Mouse (Mus musculus) adrenal gland, adult 18-20 months (tissue): ENCODE measurements around the gene Prickle2. TPM values are rescaled to one million over a fixed set of nuclear protein-coding genes. Genes with fewer than 3 reads are reported as not detected.
A peak's percentile ranks its signal among the peaks of the same experiment; 100 is the strongest.

Experiments used
- DNase-seq, 2 experiments: peaks; one replicate each; pipeline ENCODE4 v3.0.0; 2021 to 2022; ENCODE audit warnings: low spot score in 2 of 2
- long read RNA-seq, 2 experiments: library from polyadenylated mRNA; stranded (forward); transcript quantifications; one replicate each; pipeline ENCODE4 v2.0.0; 2021
- total RNA-seq, 2 experiments: library from RNA; stranded (reverse); gene quantifications; 1 replicate in 1 of 2; 2 replicates in 1 of 2; pipeline ENCODE4 v1.2.3; 2021

Gene Prickle2
- total RNA-seq: 1 to 10 TPM; 4.9 to 7.1 TPM
- long read RNA-seq, experiment 1, partial matches to known transcripts: 0 of 1 reads
- long read RNA-seq, experiment 1, other reads (novel, unspliced or antisense): 1 of 1 reads
- long read RNA-seq, experiment 2, partial matches to known transcripts: 0 of 3 reads
- long read RNA-seq, experiment 2, other reads (novel, unspliced or antisense): 3 of 3 reads

DNA sequence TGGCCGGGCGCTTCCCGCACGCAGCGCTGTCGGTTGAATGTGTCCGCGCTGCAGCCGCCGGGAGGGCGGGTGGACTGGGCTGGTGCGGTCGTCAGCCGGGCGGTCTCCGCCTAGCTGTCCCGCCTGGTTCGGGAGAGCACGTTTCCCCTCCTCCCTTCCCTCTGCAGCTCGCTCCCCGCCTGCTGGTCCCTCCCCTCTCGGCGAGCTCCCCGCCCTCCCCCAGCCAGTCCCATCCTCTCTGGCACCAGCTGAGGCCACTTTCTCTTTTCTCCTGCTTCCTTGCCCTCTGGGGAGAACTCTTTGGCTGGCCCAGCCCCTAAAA, at the start of gene Prickle2:
Gene Prickle2 (minus strand): TSS at position 11 of the 322 bp plus-strand sequence.
- peak; percentile 68 to 70 for DNase-seq

DNA sequence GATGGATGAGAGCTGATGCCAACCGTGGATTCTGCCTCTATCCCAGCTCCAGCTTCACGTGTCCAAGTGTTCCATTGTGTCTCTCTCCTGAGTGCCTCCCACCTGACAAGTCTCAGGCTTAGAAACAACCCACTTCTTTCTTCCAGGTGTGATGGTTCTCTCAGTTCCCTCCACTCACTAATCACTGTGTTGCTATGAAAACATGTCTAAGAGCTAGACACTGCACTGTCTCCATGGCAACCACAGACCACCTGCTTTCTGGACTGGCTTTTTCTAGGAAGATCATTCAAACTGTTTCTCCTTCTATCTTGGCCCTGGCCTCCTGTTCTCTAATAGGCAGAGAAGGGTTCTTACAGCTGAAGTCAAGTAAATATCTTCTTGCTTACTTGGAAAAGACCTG, 46.8 kb upstream of the Prickle2 start:
- no peak for DNase-seq

DNA sequence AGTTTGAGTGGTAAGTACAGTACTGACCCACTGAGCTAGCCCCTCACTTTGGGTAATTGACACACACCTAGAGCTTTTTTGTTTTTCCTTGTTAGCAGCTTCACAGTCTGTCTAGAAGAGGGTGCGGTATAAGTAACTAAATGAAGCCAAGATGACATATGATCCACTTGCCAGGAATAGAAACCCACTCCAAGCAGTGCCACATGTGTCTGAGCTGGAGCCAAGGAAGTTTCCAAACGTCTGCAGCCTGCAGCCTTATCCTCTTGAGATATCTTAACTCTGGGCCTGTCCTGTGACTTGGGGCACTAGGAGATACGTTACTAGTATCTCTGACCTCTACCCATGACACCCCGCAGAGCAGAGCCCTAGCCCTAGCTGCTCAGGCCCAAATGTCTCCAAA, 43.5 kb upstream of the Prickle2 start:
- no peak for DNase-seq

DNA sequence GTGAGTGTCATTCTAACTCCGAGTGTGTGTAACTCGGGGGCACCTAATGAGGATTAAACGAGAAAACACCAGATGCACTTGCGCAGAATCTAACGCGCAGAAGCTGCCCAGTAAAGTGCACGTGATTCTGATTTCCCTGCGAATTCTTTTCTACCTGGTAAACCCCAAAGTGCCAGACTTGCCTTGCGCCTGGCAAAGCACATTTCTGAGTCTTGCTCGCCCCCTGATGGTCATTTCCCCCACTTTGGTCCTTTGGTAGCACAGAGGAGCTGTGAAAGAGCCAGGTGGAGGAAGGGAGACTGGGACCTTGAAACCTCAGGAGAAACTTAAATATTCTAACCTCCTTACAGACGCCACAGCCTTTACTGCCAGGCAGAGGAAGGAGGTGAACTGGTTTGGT, 37.6 kb upstream of the Prickle2 start:
- peak; percentile 21 to 58 for DNase-seq

DNA sequence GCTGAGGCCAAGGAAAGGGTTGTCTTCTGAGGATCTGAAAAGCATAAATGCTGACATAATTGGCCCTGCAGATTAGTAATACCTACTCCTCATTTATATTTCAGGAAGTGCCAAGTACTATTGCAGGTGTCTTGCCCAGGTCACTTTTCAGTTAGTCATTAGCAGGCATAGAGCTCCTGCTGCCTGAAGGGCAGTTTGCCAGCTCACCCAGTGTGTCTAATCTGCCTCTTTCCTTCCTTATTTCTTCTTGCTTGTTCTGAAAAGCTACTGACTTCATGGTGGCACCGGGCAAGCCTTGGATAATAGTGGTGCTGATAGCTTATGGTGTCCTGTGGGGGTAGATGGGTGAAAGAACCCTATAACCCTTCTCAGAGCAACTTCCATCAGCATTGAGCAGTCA, 31.2 kb upstream of the Prickle2 start:
- no peak for DNase-seq

- DNase-seq: no peak
Measured at GRCm38 (mm10) chr6:92733651-92734050, 27.7 kb upstream of the Prickle2 start.

DNA sequence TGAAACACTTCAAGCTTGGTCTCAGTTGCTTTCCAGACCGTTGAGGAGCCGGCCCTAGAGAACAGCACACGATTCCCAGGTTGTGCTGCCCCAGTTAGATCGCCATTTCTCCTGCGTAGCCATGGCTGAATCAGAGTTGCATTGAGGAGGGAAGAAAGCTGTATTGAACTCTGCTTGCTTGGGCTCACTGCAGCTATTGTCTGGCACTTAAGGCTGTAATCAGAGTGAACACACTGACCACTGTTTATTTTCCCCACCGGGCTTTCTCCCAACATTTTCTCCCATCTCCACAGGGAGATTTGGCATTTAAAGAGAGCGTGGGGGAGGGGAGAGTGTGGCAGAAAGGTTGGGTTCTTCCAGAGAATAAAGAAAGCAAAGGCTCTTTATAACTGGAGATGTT, 22.6 kb upstream of the Prickle2 start:
- no peak for DNase-seq

DNA sequence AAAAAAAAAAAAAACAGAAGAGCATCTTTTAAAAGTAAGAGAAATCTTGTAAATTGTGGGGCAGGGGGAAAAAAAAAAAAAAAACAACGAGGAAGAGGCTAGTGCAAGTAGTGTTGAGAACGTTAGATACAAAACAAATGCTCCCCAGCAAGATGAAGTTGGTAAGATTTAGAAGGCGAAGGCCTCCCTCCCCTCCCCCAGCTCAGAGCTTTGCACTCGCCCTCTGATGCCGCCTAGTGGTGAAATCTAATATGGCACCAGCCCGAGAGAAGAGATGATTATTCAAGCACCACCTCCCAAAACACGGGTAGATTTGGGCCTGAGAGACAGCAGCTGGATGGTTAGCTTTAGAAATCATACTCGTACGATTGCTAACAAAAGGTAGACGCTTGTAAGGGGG, 22.1 kb upstream of the Prickle2 start:
- DNase-seq: peak; percentile 85 to 86

- DNase-seq: no peak
Measured at GRCm38 (mm10) chr6:92727351-92727986, 21.5 kb upstream of the Prickle2 start.

DNA sequence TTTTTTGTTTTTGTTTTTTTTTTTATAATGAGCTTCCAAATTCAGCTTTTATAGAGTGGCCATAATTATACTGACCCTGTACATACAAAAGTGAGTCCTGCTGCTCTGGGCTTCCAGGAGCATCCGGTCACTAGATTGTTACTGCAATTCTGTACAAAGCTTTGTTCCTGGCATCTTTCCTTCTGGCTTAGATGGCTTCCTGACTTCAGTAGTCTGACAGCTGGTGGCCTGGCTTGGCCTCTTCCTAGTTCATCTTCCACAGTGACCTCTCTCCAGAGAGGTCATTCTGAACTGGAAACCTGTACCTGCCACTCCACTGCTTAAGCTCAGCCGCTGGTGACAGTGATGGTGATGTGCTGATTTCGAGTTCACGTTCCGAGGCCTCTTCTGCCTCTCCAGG, 20.2 kb upstream of the Prickle2 start:
- DNase-seq: no peak

DNA sequence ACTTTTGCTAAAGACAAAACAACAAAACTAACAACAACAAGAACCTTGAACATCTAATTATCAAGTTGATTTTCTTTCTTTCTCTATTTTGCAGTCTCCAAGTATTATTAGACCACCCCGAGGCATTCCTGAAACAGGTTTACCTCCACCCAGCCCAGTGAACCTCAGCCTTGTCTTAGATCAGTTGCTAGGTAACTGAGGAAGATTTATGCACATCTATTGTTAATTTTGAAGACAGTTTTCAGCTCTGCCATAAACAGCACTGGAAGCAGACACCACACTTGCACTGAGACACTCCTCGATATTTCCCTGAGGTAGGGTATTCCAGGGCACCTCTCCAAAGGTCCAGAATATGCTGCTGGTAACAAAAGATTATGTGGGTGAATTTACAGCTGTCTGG, 18.4 kb upstream of the Prickle2 start:
- no peak for DNase-seq

- no peak for DNase-seq
Measured at GRCm38 (mm10) chr6:92715806-92716205, 9.9 kb upstream of the Prickle2 start.

DNA sequence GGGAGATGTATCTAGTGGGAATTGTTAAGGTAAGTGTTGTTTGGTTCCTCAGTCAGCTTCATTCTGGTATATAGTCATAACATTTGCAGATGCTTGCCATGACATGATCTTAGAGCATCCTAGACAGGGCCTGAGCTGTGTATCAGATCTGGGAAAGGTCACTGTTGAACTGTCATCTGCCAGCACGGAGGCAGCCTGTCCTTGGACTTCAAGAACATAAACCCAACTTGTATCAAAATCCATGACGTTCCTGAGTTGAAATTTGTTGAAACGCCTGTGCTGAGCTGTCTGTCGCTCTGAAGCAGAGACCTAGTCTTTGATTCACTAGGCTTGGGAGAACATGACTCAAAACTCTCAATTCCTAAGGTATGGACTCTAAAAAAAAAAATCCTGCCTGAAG, 8.8 kb upstream of the Prickle2 start:
- no peak for DNase-seq

DNA sequence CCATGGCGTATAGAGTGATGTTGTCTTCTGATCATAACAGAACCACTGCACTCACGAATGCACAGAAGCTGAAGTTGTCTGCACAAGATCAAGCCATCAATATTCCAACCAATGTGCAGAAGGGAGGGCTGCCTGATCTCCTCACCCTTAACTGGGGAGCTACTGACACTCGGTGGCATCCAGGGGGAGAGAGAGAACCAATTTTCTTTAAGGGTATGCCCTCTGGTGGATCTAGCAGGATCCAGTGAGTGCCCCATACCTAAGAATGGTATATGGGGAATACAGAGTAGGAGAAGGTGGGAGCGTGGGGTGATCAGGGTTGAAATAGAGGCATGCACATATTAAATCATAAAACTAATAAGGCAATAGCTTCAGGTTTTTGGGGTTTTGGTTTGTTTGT, 2.2 kb upstream of the Prickle2 start:
- no peak for DNase-seq

DNA sequence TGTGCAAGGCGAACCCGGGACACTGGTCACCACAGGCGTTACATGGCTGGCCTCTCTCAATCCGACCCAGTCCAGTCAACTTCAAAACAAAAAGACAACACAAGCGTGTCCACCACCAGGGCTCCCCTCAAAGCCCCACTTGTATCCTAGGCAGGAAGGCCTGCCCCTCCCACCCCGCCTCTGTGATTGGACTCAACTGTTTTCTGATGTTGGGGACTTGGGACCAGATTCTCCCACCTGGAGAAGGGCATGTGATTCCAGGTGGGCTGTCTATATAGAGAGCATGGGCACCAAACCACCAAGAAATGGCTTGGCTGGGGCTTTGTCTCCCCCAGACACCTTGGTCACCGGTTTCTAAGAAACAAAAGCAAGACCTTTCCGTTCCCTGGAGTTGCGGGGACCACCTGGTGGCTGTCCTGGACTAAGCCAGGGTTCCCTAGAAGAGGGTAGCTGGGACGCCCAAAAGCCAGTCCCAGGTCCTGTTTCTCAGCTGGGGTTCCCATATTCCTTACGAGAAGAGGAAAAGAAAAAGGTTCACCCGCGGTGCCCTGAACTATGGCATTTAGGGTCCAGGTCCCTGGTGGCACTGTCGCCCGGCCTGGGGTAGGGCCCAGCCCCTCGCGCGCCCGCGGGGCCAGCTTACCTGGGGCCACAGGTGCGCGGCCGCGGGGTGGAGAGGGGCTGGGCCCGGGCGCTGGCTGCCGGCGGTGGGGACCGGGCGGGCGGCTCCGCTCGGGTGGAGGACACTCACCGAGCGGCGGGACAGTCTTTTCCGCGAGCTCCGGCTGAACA, 406 bp downstream of the Prickle2 start:
- peak in 1 of 2 experiments; percentile 6 for DNase-seq

DNA sequence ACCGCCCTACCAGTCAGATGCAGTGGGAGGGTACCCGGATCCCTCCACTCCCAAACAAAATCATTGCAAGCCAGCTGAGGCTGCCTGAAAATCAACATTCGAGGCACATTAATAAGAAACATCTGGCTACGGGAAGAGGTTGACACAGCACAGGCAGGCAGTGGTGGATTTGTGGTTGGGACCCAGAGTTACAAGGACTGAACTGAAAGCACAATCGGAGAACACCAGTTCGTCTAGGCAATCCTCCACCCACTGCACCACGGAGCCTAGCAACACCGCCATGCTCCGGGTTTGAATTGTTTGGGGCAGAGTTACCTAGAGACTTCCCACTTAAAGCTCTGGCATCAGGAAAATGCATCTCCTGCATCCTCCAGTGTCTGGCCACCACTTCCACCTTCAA, 1.1 kb downstream of the Prickle2 start:
- no peak for DNase-seq

GRCm38 (mm10) chr6:92699491-92700209, 6.3 kb downstream of the Prickle2 start:
- no peak for DNase-seq

DNA sequence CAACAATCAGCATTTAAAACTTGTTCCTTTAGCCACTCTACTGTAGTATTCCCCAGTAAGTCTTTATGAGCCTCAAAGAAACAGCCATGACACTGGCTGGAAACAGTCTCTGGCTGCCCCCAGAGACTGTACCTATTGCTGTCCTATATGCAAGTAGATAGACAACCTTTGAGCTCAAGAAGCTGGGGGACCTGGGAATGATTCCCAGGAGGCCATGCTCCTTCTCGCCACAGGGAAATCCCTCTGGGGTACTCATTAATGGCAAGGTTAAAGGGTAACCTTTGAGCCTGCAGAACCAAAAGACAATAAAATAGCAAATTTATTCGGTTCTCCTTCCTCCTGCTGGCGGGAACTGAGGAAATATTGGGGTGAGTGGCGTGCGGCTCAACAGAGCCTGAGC, 8.1 kb downstream of the Prickle2 start:
- no peak for DNase-seq

DNA sequence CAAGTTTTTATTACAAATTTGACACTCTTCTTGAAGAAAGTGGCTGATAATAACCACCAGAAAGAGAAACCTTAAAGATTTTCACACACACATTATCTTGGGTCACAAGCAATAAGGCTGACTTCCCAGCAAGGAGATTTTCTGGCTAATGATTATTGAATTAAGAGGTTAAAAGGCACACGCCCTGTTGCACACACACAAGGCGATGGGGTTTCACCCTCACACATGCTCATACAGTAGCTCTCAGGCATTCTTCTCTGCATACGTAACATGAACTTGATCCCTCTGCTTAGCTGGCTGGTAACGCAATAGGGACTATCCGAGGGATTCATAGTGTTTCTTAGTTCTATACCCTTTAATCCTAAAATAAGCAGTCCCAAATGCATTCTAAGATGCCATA, 18.6 kb downstream of the Prickle2 start:
- DNase-seq: no peak

GRCm38 (mm10) chr6:92674394-92674925, 31.5 kb downstream of the Prickle2 start:
- DNase-seq: no peak

GRCm38 (mm10) chr6:92670518-92671147, 35.3 kb downstream of the Prickle2 start:
- DNase-seq: no peak
